Mouse (Mus musculus) Muller cell, postnatal 12 days (primary cell): ENCODE measurements at regions not wholly inside any gene's neighbourhood (a gene's known extent, or its start where the extent isn't known, plus 50 kb on each side); places are given as distances from the start of the nearest gene placed in this dataset.
A peak's percentile ranks its signal among the peaks of the same experiment; 100 is the strongest.

Experiments used
- DNase-seq: peaks from one replicate; pipeline ENCODE4 v3.0.0-alpha.2; 2015; ENCODE audit errors: inconsistent ontology term

GRCm38 (mm10) chr7:133521936-133522335 lies 80.0 kb downstream of the Tex36 start:
- no peak for DNase-seq

GRCm38 (mm10) chr7:133518926-133519325 lies 83.0 kb downstream of the Tex36 start:
- DNase-seq, result peak; percentile 78

- DNase-seq, result no peak
Measured at GRCm38 (mm10) chr7:133517576-133517975, 84.4 kb downstream of the Tex36 start.

- no peak for DNase-seq
Measured at GRCm38 (mm10) chr7:133510926-133511325, 91.0 kb downstream of the Tex36 start.

GRCm38 (mm10) chr7:133509486-133509885 lies 92.5 kb downstream of the Tex36 start:
- DNase-seq, result no peak

GRCm38 (mm10) chr7:133508370-133509012 lies 93.5 kb downstream of the Tex36 start:
- no peak for DNase-seq

- DNase-seq, result no peak
Measured at GRCm38 (mm10) chr7:133505628-133506027, 96.3 kb downstream of the Tex36 start.

- DNase-seq, result no peak
Measured at GRCm38 (mm10) chr7:133503946-133504345, 98.0 kb downstream of the Tex36 start.

- no peak for DNase-seq
Measured at GRCm38 (mm10) chr7:133502731-133503130, 99.2 kb downstream of the Tex36 start.

GRCm38 (mm10) chr7:133497551-133497950 lies 104.4 kb downstream of the Tex36 start:
- DNase-seq, result no peak

- DNase-seq, result no peak
Measured at GRCm38 (mm10) chr7:133494982-133495550, 106.9 kb downstream of the Tex36 start.

- DNase-seq, result peak; percentile 48
Measured at GRCm38 (mm10) chr7:133494256-133494981, 107.5 kb downstream of the Tex36 start.

GRCm38 (mm10) chr7:133492626-133493025 lies 109.3 kb downstream of the Tex36 start:
- DNase-seq, result no peak

GRCm38 (mm10) chr7:133487887-133488630 lies 113.9 kb downstream of the Tex36 start:
- DNase-seq, result no peak

- DNase-seq, result no peak
Measured at GRCm38 (mm10) chr7:133484430-133484841, 117.5 kb downstream of the Tex36 start.

GRCm38 (mm10) chr7:133481529-133481928 lies 120.4 kb downstream of the Tex36 start:
- no peak for DNase-seq

- no peak for DNase-seq
Measured at GRCm38 (mm10) chr7:133479679-133480078, 122.3 kb downstream of the Tex36 start.

- DNase-seq, result no peak
Measured at GRCm38 (mm10) chr7:133477933-133478332, 124.0 kb downstream of the Tex36 start.

GRCm38 (mm10) chr7:133477221-133477620 lies 124.7 kb downstream of the Tex36 start:
- DNase-seq, result no peak

GRCm38 (mm10) chr7:133471706-133472105 lies 130.3 kb downstream of the Tex36 start:
- no peak for DNase-seq

- DNase-seq, result no peak
Measured at GRCm38 (mm10) chr7:133470620-133470958, 131.4 kb downstream of the Tex36 start.

GRCm38 (mm10) chr7:133469952-133470619 lies 131.9 kb downstream of the Tex36 start:
- DNase-seq, result no peak
